Mouse (Mus musculus) heart, postnatal 4 days (tissue): ENCODE data around the gene Hook1. TPM values are rescaled to one million over a fixed set of nuclear protein-coding genes. Genes with fewer than 3 reads are reported as not detected.

Experiments
- total RNA-seq, 2 experiments: library from RNA; stranded (reverse); gene quantifications; 2 replicates each; pipeline ENCODE4 v1.2.3; 2021

The Hook1 gene
- total RNA-seq, 2 experiments from 2014 or later, result 8.3 to 10.7 TPM

Other genes with a start within 250 kb of the Hook1 start
- not detected for gene Cyp2j13, start 110.3 kb downstream of the Hook1 start, total RNA-seq
- not detected for gene Cyp2j12, start 173.9 kb downstream of the Hook1 start, total RNA-seq